ENCODE assay signal across 8 mouse cellular contexts in the genomic region with DNA sequence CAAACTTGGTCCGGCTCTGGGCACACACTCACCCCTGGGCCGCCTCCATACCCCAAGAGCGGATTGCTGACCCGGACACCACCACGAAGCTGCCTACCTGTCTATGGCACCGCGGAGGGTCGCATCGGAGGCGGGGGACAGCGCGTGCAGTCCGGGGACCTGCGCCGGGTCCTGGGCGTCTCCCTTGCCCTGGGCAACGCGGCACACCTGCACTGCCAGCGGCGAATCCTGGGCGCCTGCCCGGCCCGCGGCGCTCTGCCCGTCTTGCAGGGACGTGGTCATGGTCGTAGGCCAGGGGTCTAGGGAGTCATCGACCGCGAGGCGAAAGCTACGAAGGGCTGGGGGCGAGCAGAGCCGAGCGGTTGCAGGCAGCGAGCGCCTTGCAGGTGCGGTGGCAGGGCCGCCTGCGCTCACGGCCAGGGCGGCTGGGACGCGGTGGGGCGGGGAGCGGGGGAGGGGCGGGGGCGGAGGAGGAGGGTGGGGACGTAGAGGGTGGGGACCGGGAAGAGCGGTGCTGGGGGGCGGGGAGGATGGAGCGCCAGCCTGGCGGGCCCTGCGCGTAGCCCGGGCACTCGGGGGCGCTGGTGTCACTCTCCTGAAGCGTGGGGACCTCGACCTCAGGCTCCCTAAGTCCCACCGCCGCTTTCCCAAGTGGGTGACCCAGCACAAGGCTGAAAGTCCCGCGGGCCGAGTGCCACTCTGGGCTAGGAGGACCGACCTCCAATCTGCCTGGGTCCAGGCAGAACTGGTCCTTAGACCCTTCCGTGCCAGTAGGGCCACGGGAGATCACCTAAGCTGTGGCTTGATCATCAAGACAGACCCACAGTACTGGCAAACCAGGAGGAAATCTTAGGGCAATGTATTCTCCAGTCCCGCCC. TPM values are rescaled to one million over a fixed set of nuclear protein-coding genes. Genes with fewer than 3 reads are reported as not detected.
DNase-seq lines count a peak whose midpoint lies in the region; ATAC-seq lines count a peak whose summit lies in the region.

No protein-coding gene starts in this region.

- H3K27me3 ChIP-seq in heart, embryonic 12.5 days (replicated peaks), result no peaks in the 10 kb centered on the region
- no peaks in the 10 kb centered on the region for H3K27me3 ChIP-seq in kidney, embryonic 16.5 days (ENCODE audit: insufficient read depth, low read length)
- H3K27me3 ChIP-seq in liver, embryonic 13.5 days, result peaks cover 20% of the 10 kb centered on the region
- H3K27me3 ChIP-seq in neural tube, embryonic 12.5 days (replicated peaks), result 0 out of 2 replicates have a peak, but pooled peaks cover 5% of the 10 kb centered on the region

- peak; percentile 13 to 23 for DNase-seq in B cell, adult 2 months
- peak; percentile 81 for DNase-seq in brain, adult 2 months (ENCODE audit: low read depth, low spot score)
- peak; percentile 58 for DNase-seq in fibroblast of lung, adult 2 months (ENCODE audit: low read depth)
- DNase-seq in liver, embryonic 13.5 days, result peak; percentile 10
- peak; percentile 46 for DNase-seq in testis, postnatal 14 days (ENCODE audit: low spot score)

- peak; percentile 91 for ATAC-seq in heart, embryonic 12.5 days (ENCODE audit: insufficient number of reproducible peaks, low FRiP score)
- peak; percentile 94 for ATAC-seq in kidney, embryonic 16.5 days (ENCODE audit: low FRiP score, low TSS enrichment)
- ATAC-seq in liver, embryonic 13.5 days (ENCODE audit: low read depth), result peak; percentile 84
- peak; percentile 86 for ATAC-seq in neural tube, embryonic 12.5 days (ENCODE audit: low FRiP score, low read depth)

- whole genome bisulfite sequencing in heart, embryonic 12.5 days, result under 1% methylated on average over 59 of the region's 71 CpGs
- 1% methylated on average over 60 of the region's 71 CpGs for WGBS in kidney, embryonic 16.5 days
- 1% methylated on average over 64 of the region's 71 CpGs for WGBS in liver, embryonic 13.5 days (ENCODE audit: insufficient replicate concordance)
- WGBS in neural tube, embryonic 12.5 days, result under 1% methylated on average over 65 of the region's 71 CpGs

- H3K36me3 ChIP-seq in heart, embryonic 12.5 days, result peaks cover 3% of the 10 kb centered on the region; the same call in 1 of the 2 replicates
- H3K36me3 ChIP-seq in kidney, embryonic 16.5 days (ENCODE audit: insufficient read depth, low read length), result no peaks in the 10 kb centered on the region
- no peaks in the 10 kb centered on the region for H3K36me3 ChIP-seq in liver, embryonic 13.5 days
- H3K36me3 ChIP-seq in neural tube, embryonic 12.5 days, result no peaks in the 10 kb centered on the region

- peak overlapping the region; percentile 92 for H3K9ac ChIP-seq in heart, embryonic 12.5 days
- peak overlapping the region; percentile 85 for H3K9ac ChIP-seq in kidney, embryonic 16.5 days (replicated peaks; ENCODE audit: low read length)
- H3K9ac ChIP-seq in liver, embryonic 13.5 days, result peak overlapping the region; percentile 50
- peak overlapping the region; percentile 69 for H3K9ac ChIP-seq in neural tube, embryonic 12.5 days

- peak overlapping the region; percentile 91 for H3K4me3 ChIP-seq in heart, embryonic 12.5 days
- H3K4me3 ChIP-seq in kidney, embryonic 16.5 days (ENCODE audit: low read length), result peak overlapping the region; percentile 85
- peak overlapping the region; percentile 60 for H3K4me3 ChIP-seq in liver, embryonic 13.5 days (replicated peaks)
- H3K4me3 ChIP-seq in neural tube, embryonic 12.5 days, result peak overlapping the region; percentile 65

- no peaks in the 10 kb centered on the region for H3K9me3 ChIP-seq in heart, embryonic 12.5 days (replicated peaks)
- no peaks in the 10 kb centered on the region for H3K9me3 ChIP-seq in kidney, embryonic 16.5 days (ENCODE audit: low read length)
- H3K9me3 ChIP-seq in liver, embryonic 13.5 days (replicated peaks), result no peaks in the 10 kb centered on the region
- no peaks in the 10 kb centered on the region for H3K9me3 ChIP-seq in neural tube, embryonic 12.5 days

- H3K27ac ChIP-seq in heart, embryonic 12.5 days (ENCODE audit: poor library complexity, severe bottlenecking), result peak overlapping the region; percentile 61
- H3K27ac ChIP-seq in kidney, embryonic 16.5 days (ENCODE audit: low read length), result peak overlapping the region; percentile 77
- no peak overlapping the region for H3K27ac ChIP-seq in liver, embryonic 13.5 days
- no peak overlapping the region for H3K27ac ChIP-seq in neural tube, embryonic 12.5 days

- H3K4me2 ChIP-seq in heart, embryonic 12.5 days, result peak overlapping the region; percentile 89
- H3K4me2 ChIP-seq in kidney, embryonic 16.5 days (replicated peaks; ENCODE audit: low read depth, low read length), result peak overlapping the region; percentile 99
- H3K4me2 ChIP-seq in liver, embryonic 13.5 days, result peak overlapping the region; percentile 69
- H3K4me2 ChIP-seq in neural tube, embryonic 12.5 days (replicated peaks), result peak overlapping the region; percentile 99

- peaks cover 10% of the 10 kb centered on the region; the same call in 1 of the 2 replicates for H3K4me1 ChIP-seq in heart, embryonic 12.5 days (replicated peaks)
- peaks cover 11% of the 10 kb centered on the region for H3K4me1 ChIP-seq in kidney, embryonic 16.5 days (ENCODE audit: insufficient read depth, low read length)
- no peaks in the 10 kb centered on the region; the same call in 1 of the 2 replicates for H3K4me1 ChIP-seq in liver, embryonic 13.5 days (replicated peaks)
- peaks cover 8% of the 10 kb centered on the region for H3K4me1 ChIP-seq in neural tube, embryonic 12.5 days

RNA-seq across cellular contexts. Expression of a gene that starts 2.2 kb away (rescaled TPM):
- polyA plus RNA-seq in heart, embryonic 12.5 days (2016; fragmentation: Nextera tagmentation; extraction: Ambion mirVana), result 64.6 and 67.9 TPM in 2 replicates
- 34.4 and 35.6 TPM in 2 replicates for polyA plus RNA-seq in kidney, embryonic 16.5 days (2015; fragmentation: Nextera tagmentation; extraction: Ambion mirVana)
- polyA plus RNA-seq in liver, embryonic 13.5 days (2015; fragmentation: Nextera tagmentation; extraction: Ambion mirVana), result 5.6 and 7.0 TPM in 2 replicates
- 13.0 and 17.4 TPM in 2 replicates for polyA plus RNA-seq in neural tube, embryonic 12.5 days (2016; fragmentation: Nextera tagmentation; extraction: Ambion mirVana)

Comparison
In these comparisons a context has a peak if more than half of its experiments do, and no peak if none do; other contexts are left out.
1. DNase-seq: peak in every context shown above with its lines; median percentile 81 in brain, adult 2 months; 58 in fibroblast of lung, adult 2 months; 46 in testis, postnatal 14 days; 18 in B cell, adult 2 months; 10 in liver, embryonic 13.5 days.
2. H3K27ac ChIP-seq: peak in heart, embryonic 12.5 days (single experiment) and kidney, embryonic 16.5 days (single experiment); none in liver, embryonic 13.5 days (single experiment) and neural tube, embryonic 12.5 days (single experiment).
3. Peak in every context shown above with its lines, with median percentiles within 50 percentile points of each other: ATAC-seq, H3K4me2 ChIP-seq, H3K4me3 ChIP-seq and H3K9ac ChIP-seq.